Mouse (Mus musculus): Measurements from ENCODE around the gene Serpina3k. TPM values are rescaled to one million over a fixed set of nuclear protein-coding genes. Genes with fewer than 3 reads are reported as not detected.
A peak's percentile ranks its signal among the peaks of the same experiment; 100 is the strongest.
"Not testable (repeated sequence)": the region's sequence is repeated elsewhere in the genome, so short reads cannot be mapped to it uniquely, and the experiment has no call there.

The Serpina3k gene
- total RNA-seq (2022), result under 1 TPM in 1 of 4 experiments, not detected in 3; 0.22 TPM

GRCm38 (mm10) chr12:104338226-104338625, at the start of gene Serpina3k, which contains the start of gene Serpina3m:
Gene Serpina3k, plus strand, starts transcription at chr12:104338486.
Gene Serpina3m, plus strand, starts transcription at chr12:104338486.
- not testable (repeated sequence) for DNase-seq (ENCODE audit: low spot score)

- DNase-seq (ENCODE audit: low spot score), result no peak
These were observed 48.4 kb upstream of the Serpina3k start for GRCm38 (mm10) chr12:104289872-104290271.

GRCm38 (mm10) chr12:104293963-104294362, 44.3 kb upstream of the Serpina3k start:
- DNase-seq (ENCODE audit: low spot score), result no peak

- DNase-seq (ENCODE audit: low spot score), result no peak
These were observed 40.2 kb upstream of the Serpina3k start for GRCm38 (mm10) chr12:104298049-104298448.

- DNase-seq (ENCODE audit: low spot score), result no peak
These were observed 32.3 kb upstream of the Serpina3k start for GRCm38 (mm10) chr12:104305991-104306390.

GRCm38 (mm10) chr12:104314253-104314652, 24.0 kb upstream of the Serpina3k start, which contains the start of gene Serpina3j:
Gene Serpina3j, plus strand, starts transcription at chr12:104314553.
- no peak for DNase-seq (ENCODE audit: low spot score)

- no peak for DNase-seq (ENCODE audit: low spot score)
These were observed 15.8 kb upstream of the Serpina3k start for GRCm38 (mm10) chr12:104322454-104322853.

GRCm38 (mm10) chr12:104331701-104332100, 6.6 kb upstream of the Serpina3k start:
- DNase-seq (ENCODE audit: low spot score), result no peak

- not testable (repeated sequence) for DNase-seq (ENCODE audit: low spot score)
These were observed 1.4 kb upstream of the Serpina3k start for GRCm38 (mm10) chr12:104336873-104337272.

- DNase-seq (ENCODE audit: low spot score), result no peak
These were observed 419 bp downstream of the Serpina3k start for GRCm38 (mm10) chr12:104338705-104339104.

GRCm38 (mm10) chr12:104342489-104342888, 4.2 kb downstream of the Serpina3k start:
- DNase-seq (ENCODE audit: low spot score), result not testable (repeated sequence)

- DNase-seq (ENCODE audit: low spot score), result no peak
These were observed 6.9 kb downstream of the Serpina3k start for GRCm38 (mm10) chr12:104345181-104345580.

- DNase-seq (ENCODE audit: low spot score), result no peak
These were observed 7.4 kb downstream of the Serpina3k start for GRCm38 (mm10) chr12:104345707-104346106.

GRCm38 (mm10) chr12:104347091-104347490, 8.8 kb downstream of the Serpina3k start:
- DNase-seq (ENCODE audit: low spot score), result no peak

- peak; percentile 11 for DNase-seq (ENCODE audit: low spot score)
These were observed 13.5 kb downstream of the Serpina3k start for GRCm38 (mm10) chr12:104351812-104352211.

GRCm38 (mm10) chr12:104356006-104356405, 17.7 kb downstream of the Serpina3k start:
- no peak for DNase-seq (ENCODE audit: low spot score)

- DNase-seq (ENCODE audit: low spot score), result no peak
These were observed 31.7 kb downstream of the Serpina3k start for GRCm38 (mm10) chr12:104369986-104370385.

GRCm38 (mm10) chr12:104377179-104377578, 38.9 kb downstream of the Serpina3k start:
- DNase-seq (ENCODE audit: low spot score), result not testable (repeated sequence)

GRCm38 (mm10) chr12:104378351-104378750, 40.1 kb downstream of the Serpina3k start:
- not testable (repeated sequence) for DNase-seq (ENCODE audit: low spot score)

GRCm38 (mm10) chr12:104378815-104379214, 40.5 kb downstream of the Serpina3k start:
- DNase-seq (ENCODE audit: low spot score), result not testable (repeated sequence)

- DNase-seq (ENCODE audit: low spot score), result no peak
These were observed 41.6 kb downstream of the Serpina3k start for GRCm38 (mm10) chr12:104379856-104380255.

- DNase-seq (ENCODE audit: low spot score), result not testable (repeated sequence)
These were observed 42.9 kb downstream of the Serpina3k start for GRCm38 (mm10) chr12:104381071-104381604.

GRCm38 (mm10) chr12:104385987-104386386, 47.7 kb downstream of the Serpina3k start:
- not testable (repeated sequence) for DNase-seq (ENCODE audit: low spot score)

GRCm38 (mm10) chr12:104386878-104387277, 48.6 kb downstream of the Serpina3k start:
- DNase-seq (ENCODE audit: low spot score), result not testable (repeated sequence)
